Mouse (Mus musculus): ENCODE results near the gene Ptgs2. TPM values are rescaled to one million over a fixed set of nuclear protein-coding genes. Genes with fewer than 3 reads are reported as not detected.

Gene Ptgs2
- polyA plus RNA-seq, 1 experiment from 2014 or later = 0.21 TPM

DNA sequence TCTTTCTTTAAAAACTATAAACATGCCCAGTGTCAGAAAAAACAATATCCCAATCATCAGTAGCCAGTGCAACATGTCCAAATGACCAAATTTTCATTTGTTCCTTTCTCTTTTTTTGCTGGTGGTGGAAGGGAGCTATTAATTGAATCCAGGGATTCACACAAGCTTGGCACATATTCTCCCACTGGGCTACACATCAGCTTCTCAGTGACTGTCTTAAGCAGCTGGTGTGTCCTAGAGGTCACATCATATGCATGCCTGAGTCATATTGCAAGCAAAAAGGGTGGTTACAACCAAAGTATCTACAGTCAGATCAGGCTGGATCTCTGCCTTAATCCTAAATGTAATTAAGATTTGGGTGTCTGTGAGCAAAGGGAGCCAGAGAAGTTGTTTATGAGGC, 35.5 kb downstream of the Ptgs2 start:
- Histone ChIP-seq H3K9ac (ENCODE audit: low read depth, low read length) (no peak overlapping the region), H3K4me2 (ENCODE audit: low read length) (no peak overlapping the region), H3K4me3 (ENCODE audit: low read length) (no peak overlapping the region), H3K4me1 (ENCODE audit: control insufficient read depth, insufficient read depth, low read depth, low read length) (no peaks in the 10 kb centered on the region), H3K9me3 (ENCODE audit: control insufficient read depth, low read length) (no peaks in the 10 kb centered on the region), H3K27ac (ENCODE audit: low read depth, low read length) (no peak overlapping the region), H3K27me3 (replicated peaks; ENCODE audit: control insufficient read depth, insufficient read depth, low read length) (no peaks in the 10 kb centered on the region), H3K36me3 (ENCODE audit: control insufficient read depth, insufficient read depth, low read length) (no peaks in the 10 kb centered on the region)
- ATAC-seq = no peak

DNA sequence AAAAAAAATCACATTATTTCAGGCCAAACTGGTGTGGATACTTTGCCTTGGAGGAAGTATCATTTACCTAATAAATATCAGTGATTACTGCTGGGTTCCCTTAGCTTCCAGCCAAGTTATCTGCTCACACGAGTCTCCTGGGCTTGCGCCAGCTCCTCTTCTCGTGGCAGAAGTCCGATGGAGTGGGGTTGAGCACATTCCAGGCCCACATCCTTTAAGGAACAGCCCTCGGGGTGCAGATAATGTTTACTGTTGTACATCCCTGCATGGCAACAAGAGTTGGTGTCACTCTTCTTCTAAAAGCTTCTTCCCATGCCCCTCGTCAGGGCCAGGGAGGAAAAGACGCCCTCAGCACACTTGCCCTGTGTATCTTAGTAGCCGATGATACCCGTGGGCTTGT, 39.9 kb downstream of the Ptgs2 start:
- Histone ChIP-seq H3K4me1 (ENCODE audit: control insufficient read depth, insufficient read depth, low read depth, low read length) (no peaks in the 10 kb centered on the region), H3K9ac (ENCODE audit: low read depth, low read length) (no peak overlapping the region), H3K27me3 (replicated peaks; ENCODE audit: control insufficient read depth, insufficient read depth, low read length) (no peaks in the 10 kb centered on the region), H3K4me3 (ENCODE audit: low read length) (no peak overlapping the region), H3K27ac (ENCODE audit: low read depth, low read length) (no peak overlapping the region), H3K9me3 (ENCODE audit: control insufficient read depth, low read length) (no peaks in the 10 kb centered on the region), H3K4me2 (ENCODE audit: low read length) (no peak overlapping the region), H3K36me3 (ENCODE audit: control insufficient read depth, insufficient read depth, low read length) (no peaks in the 10 kb centered on the region)
- no peak for ATAC-seq
- WGBS = 77% methylated on average over 9 of the region's 9 CpGs

DNA sequence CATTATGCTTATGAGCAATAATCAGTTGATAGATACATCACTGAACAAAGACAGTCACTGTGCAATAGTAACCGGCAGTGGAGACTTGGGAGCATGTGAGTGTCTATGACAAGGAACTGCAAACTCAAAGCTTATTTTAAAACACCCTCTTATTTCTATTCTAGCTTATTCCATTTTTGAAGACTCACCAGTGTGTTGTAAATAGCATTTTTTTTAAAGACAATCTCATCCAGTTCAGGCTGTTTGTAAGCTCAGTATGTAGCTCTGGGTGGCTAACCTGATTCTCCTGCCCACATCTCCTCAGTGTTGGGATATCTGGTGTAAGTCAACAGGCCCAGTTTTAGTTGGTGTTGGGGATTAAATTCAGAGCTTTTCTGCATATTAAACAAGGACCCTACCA, 42.1 kb downstream of the Ptgs2 start:
- H3K4me2 ChIP-seq (ENCODE audit: low read length) = no peak overlapping the region
- H3K9ac ChIP-seq (ENCODE audit: low read depth, low read length) = no peak overlapping the region
- H3K4me1 ChIP-seq (ENCODE audit: control insufficient read depth, insufficient read depth, low read depth, low read length) = no peaks in the 10 kb centered on the region

DNA sequence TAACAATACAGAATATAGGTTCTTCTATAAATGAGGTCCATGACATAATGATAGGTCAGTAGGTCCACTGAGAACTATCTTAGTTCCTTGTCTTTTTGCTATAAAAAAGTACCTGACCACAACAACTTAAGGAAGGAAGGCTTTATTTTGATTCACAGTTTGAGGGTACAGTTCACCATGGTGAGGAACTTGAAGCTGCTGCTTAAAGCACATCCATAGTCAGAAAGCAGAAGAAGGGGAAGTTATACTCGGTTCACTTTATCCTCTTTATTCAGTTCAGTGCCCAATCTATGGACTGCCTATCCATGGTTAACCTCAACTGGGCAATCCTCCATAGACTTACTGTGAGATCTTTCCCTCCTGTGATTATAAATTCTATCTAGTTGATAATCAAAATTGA, 43.7 kb downstream of the Ptgs2 start:
- no peak overlapping the region for H3K9ac ChIP-seq (ENCODE audit: low read depth, low read length)
- H3K4me1 ChIP-seq (ENCODE audit: control insufficient read depth, insufficient read depth, low read depth, low read length) = no peaks in the 10 kb centered on the region
- no peaks in the 10 kb centered on the region for H3K36me3 ChIP-seq (ENCODE audit: control insufficient read depth, insufficient read depth, low read length)
- H3K4me2 ChIP-seq (ENCODE audit: low read length) = no peak overlapping the region
- H3K27me3 ChIP-seq (replicated peaks; ENCODE audit: control insufficient read depth, insufficient read depth, low read length) = no peaks in the 10 kb centered on the region
- no peak for ATAC-seq
- 88% methylated on average over 1 of the region's 1 CpGs for WGBS
- H3K27ac ChIP-seq (ENCODE audit: low read depth, low read length) = no peak overlapping the region
- H3K9me3 ChIP-seq (ENCODE audit: control insufficient read depth, low read length) = no peaks in the 10 kb centered on the region
- H3K4me3 ChIP-seq (ENCODE audit: low read length) = no peak overlapping the region

More for the DNA sequence above, 42.1 kb downstream of the Ptgs2 start:
- ATAC-seq = no peak
- H3K27ac ChIP-seq (ENCODE audit: low read depth, low read length) = no peak overlapping the region
- H3K9me3 ChIP-seq (ENCODE audit: control insufficient read depth, low read length) = no peaks in the 10 kb centered on the region
- H3K27me3 ChIP-seq (replicated peaks; ENCODE audit: control insufficient read depth, insufficient read depth, low read length) = no peaks in the 10 kb centered on the region
- 90% methylated on average over 1 of the region's 1 CpGs for WGBS
- no peak overlapping the region for H3K4me3 ChIP-seq (ENCODE audit: low read length)
- H3K36me3 ChIP-seq (ENCODE audit: control insufficient read depth, insufficient read depth, low read length) = no peaks in the 10 kb centered on the region

DNA sequence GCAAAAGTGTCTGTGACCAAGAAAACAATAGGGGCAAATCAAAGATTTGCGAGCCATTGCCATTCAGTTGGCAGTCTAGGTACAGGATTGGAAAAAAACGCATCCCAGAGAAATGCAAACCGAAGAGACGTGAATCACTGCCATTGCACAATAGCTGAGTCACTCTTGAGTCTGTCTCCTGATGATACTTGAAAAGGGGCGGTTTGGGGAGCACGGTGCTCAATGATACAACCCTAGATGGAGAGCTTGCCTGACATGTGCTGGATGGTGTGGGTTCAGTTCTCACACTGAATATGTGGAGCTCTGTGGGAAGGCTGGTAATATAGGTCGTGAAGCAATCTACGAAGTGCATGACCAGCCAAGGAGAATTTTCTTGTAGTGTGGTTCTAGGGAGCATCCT, 45.2 kb downstream of the Ptgs2 start:
- ATAC-seq = no peak
- WGBS = 88% methylated on average over 8 of the region's 8 CpGs
- no peak overlapping the region for H3K4me3 ChIP-seq (ENCODE audit: low read length)
- H3K4me2 ChIP-seq (ENCODE audit: low read length) = no peak overlapping the region
- H3K27ac ChIP-seq (ENCODE audit: low read depth, low read length) = no peak overlapping the region
- H3K4me1 ChIP-seq (ENCODE audit: control insufficient read depth, insufficient read depth, low read depth, low read length) = no peaks in the 10 kb centered on the region
- H3K36me3 ChIP-seq (ENCODE audit: control insufficient read depth, insufficient read depth, low read length) = no peaks in the 10 kb centered on the region
- no peaks in the 10 kb centered on the region for H3K9me3 ChIP-seq (ENCODE audit: control insufficient read depth, low read length)
- no peak overlapping the region for H3K9ac ChIP-seq (ENCODE audit: low read depth, low read length)
- no peaks in the 10 kb centered on the region for H3K27me3 ChIP-seq (replicated peaks; ENCODE audit: control insufficient read depth, insufficient read depth, low read length)

DNA sequence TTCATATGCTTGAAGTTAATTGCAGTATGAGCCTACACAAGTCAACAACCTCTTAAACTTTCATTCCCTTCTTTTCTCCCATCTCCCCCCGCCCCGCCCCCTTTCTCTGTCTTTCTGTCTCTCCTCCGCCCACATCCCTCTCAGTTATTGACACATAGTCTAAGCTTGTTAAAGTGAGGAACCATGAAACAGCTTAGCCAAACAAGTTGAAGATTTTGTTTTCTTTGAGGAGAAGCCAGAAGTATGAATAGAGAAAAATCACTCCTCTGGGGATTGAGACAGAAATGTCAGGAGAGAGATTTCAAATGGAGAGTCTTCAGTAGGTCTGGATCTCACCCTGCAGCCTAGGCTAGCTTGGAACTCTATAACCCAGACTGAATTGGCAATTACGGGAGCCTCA, 47.4 kb downstream of the Ptgs2 start:
- ATAC-seq = no peak
- H3K27me3 ChIP-seq (replicated peaks; ENCODE audit: control insufficient read depth, insufficient read depth, low read length) = no peaks in the 10 kb centered on the region
- WGBS = 78% methylated on average over 4 of the region's 4 CpGs
- no peaks in the 10 kb centered on the region for H3K4me1 ChIP-seq (ENCODE audit: control insufficient read depth, insufficient read depth, low read depth, low read length)
- no peaks in the 10 kb centered on the region for H3K9me3 ChIP-seq (ENCODE audit: control insufficient read depth, low read length)
- no peak overlapping the region for H3K4me3 ChIP-seq (ENCODE audit: low read length)
- H3K9ac ChIP-seq (ENCODE audit: low read depth, low read length) = no peak overlapping the region
- no peaks in the 10 kb centered on the region for H3K36me3 ChIP-seq (ENCODE audit: control insufficient read depth, insufficient read depth, low read length)
- H3K4me2 ChIP-seq (ENCODE audit: low read length) = no peak overlapping the region
- no peak overlapping the region for H3K27ac ChIP-seq (ENCODE audit: low read depth, low read length)

DNA sequence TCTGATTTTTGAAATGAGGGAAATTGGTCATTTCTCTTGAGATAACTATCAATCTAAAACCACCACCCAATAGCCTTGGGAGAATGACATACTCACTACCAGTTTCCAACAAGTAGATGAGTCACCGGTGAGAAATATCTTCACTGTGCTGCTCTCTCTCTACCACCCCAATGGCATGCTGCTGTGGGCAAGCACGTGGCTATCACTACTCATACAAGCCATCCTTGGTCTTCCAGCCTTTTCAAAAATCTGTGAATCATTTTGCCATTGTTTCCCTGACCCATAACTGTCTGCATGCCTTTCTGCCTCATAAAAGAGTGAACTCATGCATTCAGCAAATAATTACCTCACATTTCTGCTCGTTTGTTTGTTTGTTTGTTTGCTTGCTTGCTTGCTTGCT, 51.6 kb downstream of the Ptgs2 start:
- Histone ChIP-seq H3K36me3 (ENCODE audit: control insufficient read depth, insufficient read depth, low read length) (no peaks in the 10 kb centered on the region), H3K9ac (ENCODE audit: low read depth, low read length) (no peak overlapping the region), H3K4me3 (ENCODE audit: low read length) (no peak overlapping the region), H3K4me1 (ENCODE audit: control insufficient read depth, insufficient read depth, low read depth, low read length) (no peaks in the 10 kb centered on the region), H3K9me3 (ENCODE audit: control insufficient read depth, low read length) (no peaks in the 10 kb centered on the region), H3K27me3 (replicated peaks; ENCODE audit: control insufficient read depth, insufficient read depth, low read length) (no peaks in the 10 kb centered on the region), H3K27ac (ENCODE audit: low read depth, low read length) (no peak overlapping the region), H3K4me2 (ENCODE audit: low read length) (no peak overlapping the region)
- no peak for ATAC-seq
- WGBS = 73% methylated on average over 3 of the region's 3 CpGs

Small RNA genes within 50 kb of the gene (microRNA-seq; reads per million reads assigned to microRNA genes)
- gene Gm44329 = not detected

Other genes with a start within 250 kb of the Ptgs2 start
- gene Pla2g4a, start 138.7 kb upstream of the Ptgs2 start, polyA plus RNA-seq (2015; fragmentation: Nextera tagmentation; extraction: Ambion mirVana) = 2.2 and 2.3 TPM in 2 replicates
- not detected in 2 replicates for gene Pdc, start 219.4 kb downstream of the Ptgs2 start, polyA plus RNA-seq (2015; fragmentation: Nextera tagmentation; extraction: Ambion mirVana)